Mouse (Mus musculus) ES-Bruce4 (cell line): Measurements from ENCODE around the gene Tmem132d. TPM values are rescaled to one million over a fixed set of nuclear protein-coding genes. Genes with fewer than 3 reads are reported as not detected.

ENCODE experiments used
- H3K27ac ChIP-seq: 2 replicates; pipeline ENCODE4 v1.5.1; 2012; ENCODE audit warnings: low read length, inconsistent platforms; ENCODE audit not compliant: insufficient read depth
- H3K27me3 ChIP-seq: 2 replicates; pipeline ENCODE4 v1.6.1; 2012; ENCODE audit warnings: mild to moderate bottlenecking, low read length, inconsistent platforms; ENCODE audit not compliant: control insufficient read depth, poor library complexity, insufficient read depth, severe bottlenecking
- H3K36me3 ChIP-seq: 2 replicates; pipeline ENCODE4 v1.6.1; 2012; ENCODE audit warnings: inconsistent platforms, mild to moderate bottlenecking, low read length, moderate library complexity; ENCODE audit not compliant: control insufficient read depth, poor library complexity, insufficient read depth, severe bottlenecking
- H3K4me1 ChIP-seq: one replicate; pipeline ENCODE4 v1.8.1; 2011; ENCODE audit warnings: low read length; ENCODE audit not compliant: control insufficient read depth, insufficient read depth
- H3K4me3 ChIP-seq: 2 replicates; pipeline ENCODE4 v1.5.1; 2011; ENCODE audit warnings: low read depth, mild to moderate bottlenecking, low read length
- H3K9ac ChIP-seq: 2 replicates; pipeline ENCODE4 v1.6.1; 2012; ENCODE audit warnings: low read depth, mild to moderate bottlenecking, inconsistent platforms; ENCODE audit not compliant: poor library complexity, severe bottlenecking
- H3K9me3 ChIP-seq: replicated peaks from 2 replicates; pipeline ENCODE4 v1.6.1; 2012; ENCODE audit warnings: mild to moderate bottlenecking, low read length, inconsistent platforms; ENCODE audit not compliant: control insufficient read depth, poor library complexity, insufficient read depth, severe bottlenecking
- CTCF ChIP-seq: IDR thresholded peaks from one replicate; pipeline ENCODE4 v1.8.1; 2011; ENCODE audit warnings: low read depth, low read length
- EP300 ChIP-seq: IDR thresholded peaks from 2 replicates; pipeline ENCODE4 v1.6.1; 2011; ENCODE audit warnings: low read depth, low read length; ENCODE audit not compliant: insufficient read depth
- POLR2A ChIP-seq: IDR thresholded peaks from one replicate; pipeline ENCODE4 v1.8.1; 2011; ENCODE audit warnings: low read length; ENCODE audit not compliant: insufficient read depth
- polyA plus RNA-seq: library from polyadenylated mRNA; stranded (reverse); fragments of >200 nt; gene quantifications from 2 replicates; pipeline ENCODE4 v1.2.4, GENCODE M21; 2011; ENCODE audit warnings: low read depth; ENCODE audit not compliant: missing spikeins, insufficient read depth, insufficient read length

Tmem132d gene
- polyA plus RNA-seq, 1 experiment, result 0.19 TPM

DNA sequence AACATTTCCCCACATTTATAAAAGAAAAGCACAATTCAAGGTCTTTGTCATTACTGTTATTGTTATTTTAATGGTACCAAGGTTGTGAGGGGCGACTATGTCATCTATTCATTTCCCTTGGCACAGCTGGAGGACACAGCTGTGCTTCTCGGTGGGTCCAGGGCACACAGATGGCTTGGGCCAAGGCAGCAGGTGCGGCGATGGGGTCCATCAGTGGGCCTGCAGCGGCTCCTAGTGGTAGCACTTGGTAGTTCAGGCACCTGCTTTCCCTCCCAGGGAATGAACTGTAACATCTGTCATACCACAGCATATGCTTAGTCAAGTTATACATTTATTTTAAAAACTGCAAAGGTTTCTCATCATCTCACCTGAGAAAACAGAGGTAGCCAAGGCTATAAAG is 7.0 kb upstream of the Tmem132d start:
- TF ChIP-seq CTCF, result peak; percentile 89
- no peak for TF ChIP-seq POLR2A
- TF ChIP-seq EP300, result 0 out of 2 replicates have a peak, but pooled peaks have one; percentile 31
- Histone ChIP-seq H3K9ac (no peak overlapping the region), H3K9me3 (no peaks in the 10 kb centered on the region), H3K27me3 (no peaks in the 10 kb centered on the region), H3K36me3 (no peaks in the 10 kb centered on the region), H3K4me3 (no peak overlapping the region), H3K27ac (no peak overlapping the region), H3K4me1 (peaks cover 4% of the 10 kb centered on the region)

DNA sequence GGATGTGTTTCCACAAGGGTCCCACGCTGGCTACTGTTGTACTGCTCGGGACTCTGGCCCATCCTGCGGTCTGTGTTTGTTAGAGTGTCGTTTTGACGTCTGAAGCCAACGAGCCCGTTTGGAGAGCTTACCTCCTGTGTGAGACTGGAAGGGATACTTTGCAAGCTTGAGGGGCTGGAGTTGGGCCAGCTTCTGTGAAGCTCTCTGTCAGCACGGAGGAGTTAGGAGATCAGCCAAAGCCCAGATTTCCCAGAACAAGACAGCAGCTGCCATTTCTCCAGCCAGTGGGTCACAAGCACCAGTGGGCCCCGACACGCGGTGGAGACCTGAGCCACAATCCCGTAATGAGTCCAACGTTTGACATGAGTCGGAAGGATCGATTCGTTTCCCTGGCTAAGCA is 5.2 kb upstream of the Tmem132d start:
- Histone ChIP-seq H3K36me3 (no peaks in the 10 kb centered on the region), H3K9ac (no peak overlapping the region), H3K27me3 (no peaks in the 10 kb centered on the region), H3K9me3 (no peaks in the 10 kb centered on the region), H3K4me3 (no peak overlapping the region), H3K27ac (no peak overlapping the region), H3K4me1 (peaks cover 4% of the 10 kb centered on the region)
- no peak for TF ChIP-seq POLR2A
- TF ChIP-seq EP300, result no peak
- no peak for TF ChIP-seq CTCF

DNA sequence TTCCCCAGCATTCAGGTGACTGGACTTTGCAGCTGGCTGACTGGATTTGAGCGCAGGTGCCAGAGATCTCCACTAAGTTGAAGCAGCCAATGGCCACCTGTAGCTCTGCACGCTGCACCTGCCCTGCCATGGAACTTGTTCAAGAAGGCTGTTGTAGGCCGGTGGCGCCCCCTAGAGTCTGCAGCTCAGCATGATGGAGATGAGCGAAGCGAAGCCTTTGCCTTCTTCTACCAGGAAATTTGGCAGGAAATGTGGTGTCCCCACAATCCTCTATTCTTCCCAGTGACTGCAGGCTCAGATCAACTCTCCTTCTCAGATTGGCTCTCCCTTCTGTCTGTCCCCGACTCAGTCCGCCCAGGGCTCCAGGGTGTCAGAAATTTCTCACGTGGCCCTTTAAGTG is 4.0 kb upstream of the Tmem132d start:
- Histone ChIP-seq H3K4me3 (no peak overlapping the region), H3K4me1 (peaks cover 2% of the 10 kb centered on the region), H3K27ac (no peak overlapping the region), H3K27me3 (peaks cover 5% of the 10 kb centered on the region; the same call in 1 of the 2 replicates), H3K36me3 (no peaks in the 10 kb centered on the region), H3K9me3 (no peaks in the 10 kb centered on the region), H3K9ac (no peak overlapping the region)
- no peak for TF ChIP-seq POLR2A
- peak; percentile 86 for TF ChIP-seq CTCF

DNA sequence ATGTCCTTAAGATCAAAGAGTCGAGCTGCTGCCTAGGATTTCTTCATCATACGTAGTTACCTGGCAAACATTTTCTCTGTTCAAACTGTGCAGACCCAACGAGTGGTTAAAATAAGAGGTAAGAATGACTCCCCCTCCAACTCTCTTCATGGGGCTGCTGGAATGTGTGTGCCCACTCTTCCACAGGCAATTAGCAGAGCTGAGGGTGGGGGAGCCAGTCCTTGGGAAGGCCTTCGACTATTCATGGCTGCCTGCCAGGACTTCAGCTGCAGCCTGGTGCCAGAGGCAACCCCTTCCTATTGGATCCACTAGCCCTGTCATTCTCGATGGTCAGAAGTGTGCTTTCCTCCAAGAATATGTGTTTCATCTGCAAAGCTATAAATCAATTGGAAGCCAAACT is 2.8 kb upstream of the Tmem132d start:
- no peaks in the 10 kb centered on the region for H3K9me3 ChIP-seq
- TF ChIP-seq POLR2A, result no peak
- no peak for TF ChIP-seq CTCF
- TF ChIP-seq EP300, result no peak
- H3K27ac ChIP-seq, result no peak overlapping the region
- H3K4me1 ChIP-seq, result no peaks in the 10 kb centered on the region
- peaks cover 8% of the 10 kb centered on the region; the same call in 1 of the 2 replicates for H3K27me3 ChIP-seq
- no peak overlapping the region for H3K9ac ChIP-seq
- H3K36me3 ChIP-seq, result no peaks in the 10 kb centered on the region
- H3K4me3 ChIP-seq, result no peak overlapping the region

DNA sequence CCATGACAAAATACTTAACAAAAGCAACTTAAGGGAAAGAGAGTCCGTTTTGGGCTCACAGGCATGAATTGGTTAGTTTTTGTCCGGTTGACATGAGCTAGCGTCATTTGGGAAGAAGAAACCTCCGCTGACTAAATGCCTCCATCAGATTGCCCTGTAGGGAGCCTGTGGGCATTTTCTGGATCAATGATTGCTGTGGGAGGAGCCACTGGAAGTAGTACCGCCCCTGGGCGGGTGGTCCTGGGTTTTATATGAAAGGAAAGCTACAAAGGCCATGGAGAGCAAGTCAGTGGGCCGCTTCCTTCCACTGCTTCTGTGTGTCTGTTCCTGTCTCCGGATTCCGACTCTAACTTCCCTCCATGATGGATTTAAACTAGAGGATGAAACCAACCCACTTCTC is 909 bp upstream of the Tmem132d start:
- no peak overlapping the region for H3K9ac ChIP-seq
- TF ChIP-seq POLR2A, result no peak
- no peak for TF ChIP-seq EP300
- no peak for TF ChIP-seq CTCF
- no peaks in the 10 kb centered on the region for H3K9me3 ChIP-seq
- no peak overlapping the region for H3K27ac ChIP-seq
- peaks cover 8% of the 10 kb centered on the region; the same call in 1 of the 2 replicates for H3K27me3 ChIP-seq
- no peaks in the 10 kb centered on the region for H3K36me3 ChIP-seq
- H3K4me3 ChIP-seq, result no peak overlapping the region
- H3K4me1 ChIP-seq, result no peaks in the 10 kb centered on the region

DNA sequence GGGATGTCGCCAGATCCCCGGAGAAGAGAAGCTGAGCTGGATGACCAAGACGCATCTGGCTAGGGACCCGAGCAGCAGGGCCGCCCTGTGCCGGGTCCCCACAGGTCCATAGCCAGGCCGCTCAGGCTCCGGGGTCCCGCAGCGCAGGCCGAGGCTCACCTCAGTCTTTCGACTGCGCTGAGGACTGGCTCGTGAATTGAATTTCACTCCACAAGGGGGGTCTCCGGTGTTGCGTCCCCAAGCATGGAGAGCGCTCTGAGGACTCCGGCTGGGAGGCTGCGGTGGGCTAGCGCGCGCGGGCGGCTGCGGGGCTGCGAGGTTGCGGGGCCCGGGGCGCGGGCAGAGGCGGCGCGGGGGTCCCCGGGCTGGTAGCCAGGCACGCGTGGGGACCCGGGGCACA is 455 bp downstream of the Tmem132d start:
- H3K4me3 ChIP-seq, result peak overlapping the region; percentile 63
- peaks cover 8% of the 10 kb centered on the region; the same call in 1 of the 2 replicates for H3K27me3 ChIP-seq
- no peak for TF ChIP-seq EP300
- TF ChIP-seq POLR2A, result no peak
- no peak for TF ChIP-seq CTCF
- H3K36me3 ChIP-seq, result no peaks in the 10 kb centered on the region
- H3K9me3 ChIP-seq, result no peaks in the 10 kb centered on the region
- H3K4me1 ChIP-seq, result no peaks in the 10 kb centered on the region
- H3K9ac ChIP-seq, result peak overlapping the region; percentile 53
- no peak overlapping the region for H3K27ac ChIP-seq
